Mouse (Mus musculus) liver, embryonic 15.5 days (tissue): ENCODE results near the gene Irf3. TPM values are rescaled to one million over a fixed set of nuclear protein-coding genes. Genes with fewer than 3 reads are reported as not detected.
A peak's percentile ranks its signal among the peaks of the same experiment; 100 is the strongest.

ENCODE experiments used
- ATAC-seq: fragments of 200-750 bp; cut with Nextera tagmentation; 2 replicates; pipeline ENCODE4 v1.8.0; 2017; ENCODE audit warnings: moderate number of reproducible peaks, mild to moderate bottlenecking, moderate library complexity; ENCODE audit not compliant: insufficient read depth
- H3K27ac ChIP-seq: fragments of 300-500 bp; sonication (generic); replicated peaks from 2 replicates; pipeline ENCODE4 v1.5.1; 2015; ENCODE audit warnings: mild to moderate bottlenecking, inconsistent platforms
- H3K27me3 ChIP-seq: fragments of 300-500 bp; sonication (generic); 2 replicates; pipeline ENCODE4 v1.6.1; 2015; ENCODE audit warnings: mild to moderate bottlenecking, inconsistent platforms
- H3K36me3 ChIP-seq: fragments of 300-500 bp; sonication (generic); replicated peaks from 2 replicates; pipeline ENCODE4 v1.6.1; 2015; ENCODE audit warnings: moderate library complexity, mild to moderate bottlenecking, inconsistent platforms
- H3K4me1 ChIP-seq: fragments of 300-500 bp; sonication (generic); replicated peaks from 2 replicates; pipeline ENCODE4 v1.6.1; 2015; ENCODE audit warnings: inconsistent platforms
- H3K4me2 ChIP-seq: fragments of 300-500 bp; sonication (generic); 2 replicates; pipeline ENCODE4 v1.6.1; 2015; ENCODE audit warnings: moderate library complexity, mild to moderate bottlenecking, inconsistent platforms
- H3K4me3 ChIP-seq: fragments of 300-500 bp; sonication (generic); replicated peaks from 2 replicates; pipeline ENCODE4 v1.5.1; 2015; ENCODE audit warnings: mild to moderate bottlenecking, inconsistent platforms
- H3K9ac ChIP-seq: fragments of 300-500 bp; sonication (generic); 2 replicates; pipeline ENCODE4 v1.6.1; 2015; ENCODE audit warnings: moderate library complexity, mild to moderate bottlenecking, inconsistent platforms
- H3K9me3 ChIP-seq: fragments of 300-500 bp; sonication (generic); replicated peaks from 2 replicates; pipeline ENCODE4 v1.6.1; 2016; ENCODE audit warnings: inconsistent platforms
- WGBS: fragments of 180-500 bp; shearing (Covaris S2); methylation state at CpG from one replicate; pipeline ENCODE4 v1.1.7; 2015; ENCODE audit warnings: mixed read lengths; ENCODE audit not compliant: insufficient replicate concordance; 5-methylcytosine and 5-hydroxymethylcytosine counted together
- microRNA-seq: library from miRNA; unstranded; fragments of <30 nt; microRNA quantifications from one replicate; pipeline ENCODE4, GENCODE M21; 2016
- polyA plus RNA-seq: library from polyadenylated mRNA; unstranded; fragments of >200 nt; fragmentation: Nextera tagmentation; extraction: Ambion mirVana; gene quantifications from 2 replicates; pipeline ENCODE4 v1.2.1, GENCODE M21; 2015

Gene Irf3
- polyA plus RNA-seq, 1 experiment from 2014 or later, result 39.4 TPM

- no peak for ATAC-seq
- H3K27ac ChIP-seq, result peak overlapping the region; percentile 9; the same call in 1 of the 2 replicates
- peaks cover 51% of the 10 kb centered on the region for H3K4me1 ChIP-seq
- H3K4me2 ChIP-seq, result peak overlapping the region; percentile 94
- H3K36me3 ChIP-seq, result peaks cover 49% of the 10 kb centered on the region
- WGBS, result 23% methylated on average over 16 of the region's 16 CpGs
- peak overlapping the region; percentile 75 for H3K4me3 ChIP-seq
- no peaks in the 10 kb centered on the region for H3K9me3 ChIP-seq
- no peaks in the 10 kb centered on the region for H3K27me3 ChIP-seq
- H3K9ac ChIP-seq, result no peak overlapping the region
Measured at GRCm38 (mm10) chr7:45050945-45051600, 53.6 kb downstream of the Irf3 start.

- Histone ChIP-seq H3K4me2 (peak overlapping the region; percentile 94), H3K4me1 (peaks cover 51% of the 10 kb centered on the region), H3K27ac (peak overlapping the region; percentile 91; the same call in 1 of the 2 replicates), H3K9me3 (no peaks in the 10 kb centered on the region), H3K36me3 (peaks cover 44% of the 10 kb centered on the region), H3K27me3 (no peaks in the 10 kb centered on the region), H3K4me3 (peak overlapping the region; percentile 75), H3K9ac (peak overlapping the region; percentile 67)
- no peak for ATAC-seq
- WGBS, result 11% methylated on average over 13 of the region's 13 CpGs
Measured at GRCm38 (mm10) chr7:45051601-45051974, 54.1 kb downstream of the Irf3 start.

Small RNAs within 50 kb of the gene (microRNA-seq; reads per million reads assigned to microRNA genes)
- not detected for gene Mir7054

Other genes starting within 250 kb of the Irf3 start
- 28.1 and 30.0 TPM in 2 replicates for gene Vrk3, start 249.2 kb upstream of the Irf3 start, polyA plus RNA-seq
- gene Zfp473, start 246.6 kb upstream of the Irf3 start, polyA plus RNA-seq, result 0.94 and 1.0 TPM in 2 replicates
- gene Nup62, start 181.6 kb upstream of the Irf3 start, polyA plus RNA-seq, result 48.8 and 51.2 TPM in 2 replicates
- 0.35 and 0.46 TPM in 2 replicates for gene Il4i1, start 181.3 kb upstream of the Irf3 start, polyA plus RNA-seq
- gene Atf5, start 181.0 kb upstream of the Irf3 start, polyA plus RNA-seq, result 7.5 and 9.2 TPM in 2 replicates
- 27.7 and 32.3 TPM in 2 replicates for gene Akt1s1, start 148.7 kb upstream of the Irf3 start, polyA plus RNA-seq
- gene Tbc1d17, start 148.6 kb upstream of the Irf3 start, polyA plus RNA-seq, result 26.1 and 29.4 TPM in 2 replicates
- 23.8 and 28.9 TPM in 2 replicates for gene Pnkp, start 140.5 kb upstream of the Irf3 start, polyA plus RNA-seq
- gene Ptov1, start 127.9 kb upstream of the Irf3 start, polyA plus RNA-seq, result 54.1 and 59.1 TPM in 2 replicates
- 46.8 and 56.2 TPM in 2 replicates for gene Med25, start 104.9 kb upstream of the Irf3 start, polyA plus RNA-seq
- gene Fuz, start 101.6 kb upstream of the Irf3 start, polyA plus RNA-seq, result 6.7 and 6.9 TPM in 2 replicates
- 69.1 and 70.9 TPM in 2 replicates for gene Ap2a1, start 68.2 kb upstream of the Irf3 start, polyA plus RNA-seq
- gene Tsks, start 54.4 kb upstream of the Irf3 start, polyA plus RNA-seq, result 0.08 TPM in 1 of 2 replicates, not detected in the other
- gene Cpt1c, start 22.8 kb upstream of the Irf3 start, polyA plus RNA-seq, result 1.5 and 1.6 TPM in 2 replicates
- gene Prmt1, start 11.1 kb upstream of the Irf3 start, polyA plus RNA-seq, result 111 and 114 TPM in 2 replicates
- 12.3 and 13.7 TPM in 2 replicates for gene Bcl2l12, start 1.1 kb downstream of the Irf3 start, polyA plus RNA-seq
- gene Scaf1, start 18.7 kb downstream of the Irf3 start, polyA plus RNA-seq, result 10.4 and 11.9 TPM in 2 replicates
- gene Rras, start 20.3 kb downstream of the Irf3 start, polyA plus RNA-seq, result 20.8 and 23.6 TPM in 2 replicates
- 2.1 and 2.3 TPM in 2 replicates for gene Prr12, start 55.2 kb downstream of the Irf3 start, polyA plus RNA-seq
- gene Nosip, start 64.8 kb downstream of the Irf3 start, polyA plus RNA-seq, result 25.9 and 27.4 TPM in 2 replicates
- 8.5 and 9.0 TPM in 2 replicates for gene Prrg2, start 65.0 kb downstream of the Irf3 start, polyA plus RNA-seq
- 26.3 and 26.6 TPM in 2 replicates for gene Rcn3, start 94.6 kb downstream of the Irf3 start, polyA plus RNA-seq
- 43.6 and 51.2 TPM in 2 replicates for gene Fcgrt, start 106.2 kb downstream of the Irf3 start, polyA plus RNA-seq
- gene Rps11, start 126.8 kb downstream of the Irf3 start, polyA plus RNA-seq, result 673 and 768 TPM in 2 replicates
- 534 and 633 TPM in 2 replicates for gene Rpl13a, start 131.1 kb downstream of the Irf3 start, polyA plus RNA-seq
- 0.10 TPM in 1 of 2 replicates, not detected in the other for gene Gm45713, start 138.6 kb downstream of the Irf3 start, polyA plus RNA-seq
- gene Flt3l, start 138.8 kb downstream of the Irf3 start, polyA plus RNA-seq, result 3.4 and 3.7 TPM in 2 replicates
- gene Pih1d1, start 156.7 kb downstream of the Irf3 start, polyA plus RNA-seq, result 42.2 and 46.8 TPM in 2 replicates
- gene Aldh16a1, start 156.9 kb downstream of the Irf3 start, polyA plus RNA-seq, result 31.4 and 32.6 TPM in 2 replicates
- gene Slc17a7, start 166.3 kb downstream of the Irf3 start, polyA plus RNA-seq, result not detected in 2 replicates
- gene Gfy, start 181.9 kb downstream of the Irf3 start, polyA plus RNA-seq, result not detected in 2 replicates
- gene Pth2, start 183.3 kb downstream of the Irf3 start, polyA plus RNA-seq, result not detected in 2 replicates
- gene Ccdc155, start 207.2 kb downstream of the Irf3 start, polyA plus RNA-seq, result 0.07 and 0.13 TPM in 2 replicates
- 2.0 and 2.4 TPM in 2 replicates for gene Dkkl1, start 214.5 kb downstream of the Irf3 start, polyA plus RNA-seq
- gene Tead2, start 218.1 kb downstream of the Irf3 start, polyA plus RNA-seq, result 6.6 and 7.0 TPM in 2 replicates
- 15.1 and 16.7 TPM in 2 replicates for gene Cd37, start 241.5 kb downstream of the Irf3 start, polyA plus RNA-seq
- gene Slc6a16, start 243.4 kb downstream of the Irf3 start, polyA plus RNA-seq, result not detected in 2 replicates